Mouse (Mus musculus) intestine, postnatal 0 days (tissue): ENCODE data around the gene Gm9573. TPM values are rescaled to one million over a fixed set of nuclear protein-coding genes. Genes with fewer than 3 reads are reported as not detected.

ENCODE experiments used
- ATAC-seq: fragments of 200-750 bp; cut with Nextera tagmentation; 2 replicates; pipeline ENCODE4 v1.8.0; 2017; ENCODE audit warnings: mild to moderate bottlenecking, moderate TSS enrichment, moderate library complexity
- H3K27ac ChIP-seq: fragments of 300-500 bp; sonication (generic); 2 replicates; pipeline ENCODE4 v1.5.1; 2014; ENCODE audit warnings: mild to moderate bottlenecking, low read depth, low read length, moderate library complexity
- H3K27me3 ChIP-seq: fragments of 300-500 bp; sonication (generic); replicated peaks from 2 replicates; pipeline ENCODE4 v1.6.1; 2014; ENCODE audit warnings: low read length, mixed read lengths; ENCODE audit not compliant: control insufficient read depth, insufficient read depth
- H3K36me3 ChIP-seq: fragments of 300-500 bp; sonication (generic); 2 replicates; pipeline ENCODE4 v1.6.1; 2014; ENCODE audit warnings: mild to moderate bottlenecking, moderate library complexity; ENCODE audit not compliant: control insufficient read depth, insufficient read depth
- H3K4me1 ChIP-seq: fragments of 300-500 bp; sonication (generic); replicated peaks from 2 replicates; pipeline ENCODE4 v1.6.1; 2014; ENCODE audit warnings: antibody characterized with exemption, low read length, mixed read lengths; ENCODE audit not compliant: control insufficient read depth, insufficient read depth
- H3K4me2 ChIP-seq: fragments of 300-500 bp; sonication (generic); replicated peaks from 2 replicates; pipeline ENCODE4 v1.6.1; 2014; ENCODE audit warnings: low read depth, mild to moderate bottlenecking, moderate library complexity
- H3K4me3 ChIP-seq: fragments of 300-500 bp; sonication (generic); 2 replicates; pipeline ENCODE4 v1.5.1; 2014; ENCODE audit warnings: low read depth, low read length
- H3K9ac ChIP-seq: fragments of 300-500 bp; sonication (generic); 2 replicates; pipeline ENCODE4 v1.6.1; 2014; ENCODE audit warnings: mild to moderate bottlenecking, low read depth, low read length
- H3K9me3 ChIP-seq: fragments of 300-500 bp; sonication (generic); 2 replicates; pipeline ENCODE4 v1.6.1; 2016; ENCODE audit warnings: mixed run types; ENCODE audit not compliant: control insufficient read depth
- CTCF ChIP-seq: sonication (generic); IDR thresholded peaks from 2 replicates; pipeline ENCODE4 v1.5.1; 2016; ENCODE audit warnings: low read depth, mild to moderate bottlenecking, control low read depth, antibody characterized with exemption, moderate library complexity
- WGBS: fragments of 180-500 bp; shearing (Covaris S2); extraction: QIAGEN DNeasy Blood & Tissue Kit; methylation state at CpG from one replicate; pipeline ENCODE4 v1.1.7; 2014; 5-methylcytosine and 5-hydroxymethylcytosine counted together
- polyA plus RNA-seq: library from polyadenylated mRNA; unstranded; fragments of >200 nt; fragmentation: Nextera tagmentation; extraction: Ambion mirVana; gene quantifications from 2 replicates; pipeline ENCODE4 v1.2.1, GENCODE M21; 2015

Gm9573 gene
- polyA plus RNA-seq, 1 experiment from 2014 or later: not detected

DNA sequence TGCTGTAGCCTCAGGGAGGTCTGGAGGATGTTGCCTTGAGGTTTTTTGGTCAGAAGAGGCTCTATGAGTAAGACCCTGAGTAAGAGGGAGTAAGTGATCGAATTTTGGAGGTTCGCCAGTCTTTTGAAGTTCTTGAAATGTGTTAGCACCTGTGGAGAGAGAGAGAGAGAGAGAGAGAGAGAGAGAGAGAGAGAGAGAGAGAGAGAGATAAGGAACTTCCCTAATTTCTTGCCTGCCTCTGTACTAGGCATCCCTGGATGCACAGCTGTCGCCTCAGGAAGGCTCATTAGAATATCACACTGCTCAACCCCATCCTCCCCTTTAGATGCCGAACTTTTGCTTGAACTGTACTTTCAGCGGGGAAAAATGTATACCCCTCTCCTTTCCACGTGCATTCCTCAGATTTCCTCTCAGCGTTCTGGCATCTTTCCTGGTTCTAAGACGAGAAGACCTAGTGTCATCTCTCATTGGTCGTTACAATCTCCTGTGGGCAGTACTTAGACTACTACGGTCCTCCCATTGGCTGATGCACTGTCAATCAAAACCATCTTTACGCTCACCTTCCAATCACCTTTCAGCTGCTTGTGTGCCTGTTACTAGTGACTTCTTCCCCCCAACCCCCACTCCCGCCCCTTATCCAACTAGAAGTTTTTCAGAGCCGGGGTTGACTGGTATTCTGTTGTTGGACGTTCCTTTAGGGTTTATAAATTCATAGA, 12.2 kb upstream of the Gm9573 start:
- WGBS: 32% methylated on average over 14 of the region's 14 CpGs
- TF ChIP-seq CTCF: no peak
- no peak overlapping the region for H3K9ac ChIP-seq

DNA sequence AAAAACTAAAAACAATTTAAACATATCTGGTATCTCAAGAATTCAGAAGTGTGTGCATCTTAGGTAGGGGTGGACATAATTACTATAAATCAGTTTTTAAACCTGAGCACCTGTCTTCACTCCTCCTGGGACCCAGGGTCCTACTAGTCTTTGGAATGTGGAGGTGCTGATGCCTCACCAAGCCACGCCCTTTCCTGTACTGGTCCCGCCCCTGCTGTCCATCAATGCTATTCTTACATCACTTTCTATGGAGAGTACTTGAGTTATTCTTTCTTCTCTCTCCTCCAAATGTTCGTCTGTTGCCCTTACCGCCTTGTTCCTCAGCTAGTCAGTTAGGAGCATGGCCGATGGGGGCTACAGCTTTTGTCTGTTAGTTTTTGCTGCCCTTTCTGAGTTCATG, 9.9 kb upstream of the Gm9573 start:
- ATAC-seq: no peak
- H3K4me1 ChIP-seq: no peaks in the 10 kb centered on the region
- H3K27ac ChIP-seq: no peak overlapping the region
- TF ChIP-seq CTCF: no peak
- no peaks in the 10 kb centered on the region for H3K9me3 ChIP-seq
- H3K27me3 ChIP-seq: no peaks in the 10 kb centered on the region
- no peaks in the 10 kb centered on the region for H3K36me3 ChIP-seq
- no peak overlapping the region for H3K4me2 ChIP-seq
- no peak overlapping the region for H3K4me3 ChIP-seq
- no peak overlapping the region for H3K9ac ChIP-seq
- 32% methylated on average over 5 of the region's 5 CpGs for WGBS

More for the DNA sequence above, 12.2 kb upstream of the Gm9573 start:
- Histone ChIP-seq H3K9me3 (no peaks in the 10 kb centered on the region), H3K27me3 (no peaks in the 10 kb centered on the region), H3K4me1 (no peaks in the 10 kb centered on the region), H3K4me2 (peak overlapping the region; percentile 24; the same call in 1 of the 2 replicates), H3K4me3 (no peak overlapping the region), H3K36me3 (no peaks in the 10 kb centered on the region), H3K27ac (no peak overlapping the region)
- peak; percentile 70 for ATAC-seq

DNA sequence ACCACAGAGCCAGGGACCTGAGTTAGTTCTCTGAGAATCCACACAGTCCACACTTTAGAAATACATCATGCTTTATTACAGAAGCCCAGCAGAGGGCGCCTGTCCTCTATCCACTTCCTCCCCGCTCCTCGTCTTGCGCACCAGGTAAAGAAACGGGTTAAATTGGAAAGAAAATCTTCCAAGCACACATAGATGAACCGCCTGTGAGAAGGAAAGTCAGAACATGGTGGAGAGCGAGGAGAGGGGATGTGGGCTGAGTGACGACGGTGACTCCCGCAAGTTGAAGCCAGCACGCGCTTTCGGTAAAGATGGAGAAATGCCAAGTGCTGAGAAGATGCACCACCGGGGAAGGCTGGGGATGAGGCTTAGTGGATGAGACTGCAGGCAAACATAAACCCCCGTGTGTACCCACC, 9.3 kb upstream of the Gm9573 start:
- Histone ChIP-seq H3K4me3 (peak overlapping the region; percentile 36), H3K9ac (no peak overlapping the region; the same call in 1 of the 2 replicates), H3K27me3 (no peaks in the 10 kb centered on the region), H3K4me1 (no peaks in the 10 kb centered on the region), H3K4me2 (peak overlapping the region; percentile 62), H3K36me3 (no peaks in the 10 kb centered on the region), H3K27ac (no peak overlapping the region), H3K9me3 (no peaks in the 10 kb centered on the region)
- ATAC-seq: 0 out of 2 replicates have a peak, but pooled peaks have one; percentile 16
- peak; percentile 91 for TF ChIP-seq CTCF
- whole genome bisulfite sequencing: 2% methylated on average over 15 of the region's 15 CpGs

DNA sequence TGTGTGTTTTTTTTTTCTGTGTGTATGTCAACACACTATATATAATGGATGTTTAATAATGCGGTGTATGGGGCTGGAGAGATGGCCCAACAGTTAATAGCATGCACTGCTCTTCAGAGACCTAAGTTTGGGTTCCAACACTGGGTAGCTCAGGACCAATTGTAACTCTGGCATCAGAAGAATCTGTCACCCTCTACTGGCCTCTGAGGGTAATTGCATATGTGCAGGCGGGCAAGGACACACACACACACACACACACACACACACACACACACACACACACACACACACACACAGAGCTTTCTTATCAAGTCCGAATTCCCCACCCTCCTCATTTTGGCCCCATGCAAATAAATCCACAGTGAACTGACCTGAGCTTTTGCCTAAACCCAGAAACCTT, 8.8 kb upstream of the Gm9573 start:
- Histone ChIP-seq H3K9ac (no peak overlapping the region), H3K4me2 (no peak overlapping the region), H3K27me3 (no peaks in the 10 kb centered on the region), H3K4me1 (no peaks in the 10 kb centered on the region), H3K36me3 (no peaks in the 10 kb centered on the region), H3K9me3 (no peaks in the 10 kb centered on the region), H3K4me3 (no peak overlapping the region), H3K27ac (no peak overlapping the region)
- TF ChIP-seq CTCF: peak; percentile 33
- WGBS: 77% methylated on average over 3 of the region's 3 CpGs
- ATAC-seq: no peak

DNA sequence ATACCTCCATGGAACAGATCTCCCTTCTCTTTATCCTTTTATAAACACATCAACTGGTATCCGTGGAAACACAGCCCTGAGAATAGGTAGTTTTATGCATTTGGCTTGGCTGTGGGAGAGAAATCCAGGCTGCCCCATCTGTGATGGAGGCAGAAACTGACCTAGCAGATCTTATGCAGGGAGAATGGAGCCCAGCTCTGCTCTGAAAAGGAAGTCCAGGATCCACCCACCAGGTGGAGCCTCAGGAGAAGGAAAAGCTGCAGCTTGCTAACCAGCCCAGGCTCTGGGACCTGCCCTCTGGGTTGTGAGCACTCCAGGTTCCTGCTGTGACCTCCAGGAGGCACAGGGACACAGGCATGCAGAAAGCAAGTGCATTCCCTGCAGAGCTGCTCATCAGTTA, 7.6 kb upstream of the Gm9573 start:
- WGBS: 12% methylated on average over 1 of the region's 1 CpGs
- peak; percentile 81 for TF ChIP-seq CTCF
- no peak overlapping the region for H3K4me2 ChIP-seq
- no peak overlapping the region for H3K4me3 ChIP-seq
- no peaks in the 10 kb centered on the region for H3K36me3 ChIP-seq
- ATAC-seq: peak; percentile 67
- no peaks in the 10 kb centered on the region for H3K27me3 ChIP-seq
- no peaks in the 10 kb centered on the region for H3K9me3 ChIP-seq
- H3K9ac ChIP-seq: no peak overlapping the region
- no peak overlapping the region for H3K27ac ChIP-seq
- no peaks in the 10 kb centered on the region for H3K4me1 ChIP-seq

DNA sequence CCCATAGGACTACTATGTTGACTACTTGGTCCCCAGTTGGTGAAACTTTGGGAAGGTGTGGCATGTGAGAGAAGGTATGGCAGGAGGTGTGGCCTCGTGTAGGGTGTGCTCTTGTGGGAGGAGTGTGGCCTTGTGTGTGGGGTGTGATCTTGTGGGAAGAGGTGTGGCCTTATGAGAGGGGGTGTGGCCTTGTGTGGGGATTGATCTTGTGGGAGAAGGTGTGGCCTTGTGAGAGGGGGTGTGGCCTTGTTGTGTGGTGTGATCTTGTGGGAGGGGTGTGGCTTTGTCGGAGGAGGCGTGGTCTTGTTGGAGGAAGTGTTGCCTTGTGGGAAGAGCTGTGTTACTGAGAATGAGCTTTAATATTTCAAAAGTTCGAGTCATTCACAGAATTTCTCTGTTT, 9.3 kb downstream of the Gm9573 start:
- peak; percentile 53; the same call in 1 of the 2 replicates for ATAC-seq
- H3K9ac ChIP-seq: no peak overlapping the region
- WGBS: 70% methylated on average over 4 of the region's 4 CpGs
- H3K36me3 ChIP-seq: no peaks in the 10 kb centered on the region
- no peak for TF ChIP-seq CTCF
- no peak overlapping the region for H3K4me3 ChIP-seq
- no peak overlapping the region for H3K27ac ChIP-seq
- H3K27me3 ChIP-seq: no peaks in the 10 kb centered on the region
- no peaks in the 10 kb centered on the region for H3K4me1 ChIP-seq
- no peak overlapping the region for H3K4me2 ChIP-seq
- no peaks in the 10 kb centered on the region for H3K9me3 ChIP-seq
